Mouse (Mus musculus) kidney, adult 9 months (tissue): ENCODE data around the gene Arl14ep.

Experiments used
- DNase-seq: peaks from one replicate; pipeline ENCODE4 v3.0.0; 2022

The Arl14ep gene

GRCm38 (mm10) chr2:106942451-106942850, 31.8 kb downstream of the Arl14ep start:
- DNase-seq: no peak

- DNase-seq: no peak
Observed at GRCm38 (mm10) chr2:106935681-106936080, 38.5 kb downstream of the Arl14ep start.

DNA sequence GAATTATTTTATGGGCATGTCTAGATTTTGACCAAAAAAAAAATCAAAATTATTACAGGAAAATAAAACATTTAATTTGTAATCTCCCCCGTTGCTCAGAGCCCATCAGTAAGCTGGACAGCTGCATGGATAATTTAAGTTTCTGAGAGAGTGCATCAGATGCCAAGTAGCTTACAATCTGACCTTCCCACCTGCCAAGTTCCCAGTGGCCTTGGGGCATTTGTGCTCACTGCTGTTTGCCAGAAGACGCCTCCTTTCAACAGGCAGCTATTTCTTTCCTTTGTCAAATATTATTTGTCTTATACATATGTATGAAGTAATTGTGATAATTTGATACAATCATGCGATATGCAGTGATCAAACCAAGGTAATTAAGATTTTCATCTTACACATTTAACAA, 44.3 kb downstream of the Arl14ep start:
- DNase-seq: no peak
